Mouse (Mus musculus) liver, postnatal 0 days (tissue): ENCODE results near the gene Lrp2. TPM values are rescaled to one million over a fixed set of nuclear protein-coding genes. Genes with fewer than 3 reads are reported as not detected.

Experiments
- ATAC-seq: fragments of 200-750 bp; cut with Nextera tagmentation; 2 replicates; pipeline ENCODE4 v1.8.0; 2017; ENCODE audit warnings: mild to moderate bottlenecking, moderate library complexity
- DNase-seq: peaks from one replicate; pipeline ENCODE4 v3.0.0-alpha.2; 2016
- H3K27ac ChIP-seq: fragments of 300-500 bp; sonication (generic); 2 replicates; pipeline ENCODE4 v1.5.1; 2014; ENCODE audit warnings: antibody characterized with exemption, moderate library complexity, mild to moderate bottlenecking, low read depth
- H3K27me3 ChIP-seq: fragments of 300-500 bp; sonication (generic); 2 replicates; pipeline ENCODE4 v1.6.1; 2014; ENCODE audit warnings: low read length, control low read depth, mixed read lengths; ENCODE audit not compliant: insufficient read depth
- H3K36me3 ChIP-seq: fragments of 300-500 bp; sonication (generic); replicated peaks from 2 replicates; pipeline ENCODE4 v1.6.1; 2014; ENCODE audit warnings: mild to moderate bottlenecking, control low read depth, low read length, moderate library complexity, mixed read lengths; ENCODE audit not compliant: insufficient read depth
- H3K4me1 ChIP-seq: fragments of 300-500 bp; sonication (generic); 2 replicates; pipeline ENCODE4 v1.6.1; 2014; ENCODE audit warnings: antibody characterized with exemption, mild to moderate bottlenecking, control low read depth; ENCODE audit not compliant: insufficient read depth
- H3K4me2 ChIP-seq: fragments of 300-500 bp; sonication (generic); 2 replicates; pipeline ENCODE4 v1.6.1; 2014; ENCODE audit warnings: low read depth, mild to moderate bottlenecking, low read length, moderate library complexity, mixed read lengths
- H3K4me3 ChIP-seq: fragments of 300-500 bp; sonication (generic); 2 replicates; pipeline ENCODE4 v1.5.1; 2014; ENCODE audit warnings: low read depth, low read length
- H3K9ac ChIP-seq: fragments of 300-500 bp; sonication (generic); replicated peaks from 2 replicates; pipeline ENCODE4 v1.6.1; 2014; ENCODE audit warnings: mild to moderate bottlenecking, moderate library complexity
- H3K9me3 ChIP-seq: fragments of 300-500 bp; sonication (generic); 2 replicates; pipeline ENCODE4 v1.6.1; 2016; ENCODE audit warnings: mild to moderate bottlenecking, control low read depth, low read length, mixed read lengths
- CTCF ChIP-seq: sonication (generic); IDR thresholded peaks from 2 replicates; pipeline ENCODE4 v1.5.1; 2016; ENCODE audit warnings: antibody characterized with exemption, low read depth
- EP300 ChIP-seq: IDR thresholded peaks from 2 replicates; pipeline ENCODE4 v1.6.1; 2016; ENCODE audit warnings: antibody characterized with exemption, low read depth, mild to moderate bottlenecking
- WGBS: fragments of 180-500 bp; shearing (Covaris S2); extraction: QIAGEN DNeasy Blood & Tissue Kit; methylation state at CpG from one replicate; pipeline ENCODE4 v1.1.7; 2014; ENCODE audit not compliant: insufficient replicate concordance; 5-methylcytosine and 5-hydroxymethylcytosine counted together
- polyA plus RNA-seq: library from polyadenylated mRNA; unstranded; fragments of >200 nt; fragmentation: Nextera tagmentation; extraction: Ambion mirVana; gene quantifications from 2 replicates; pipeline ENCODE4 v1.2.1, GENCODE M21; 2015

Gene Lrp2
- polyA plus RNA-seq, 1 experiment from 2014 or later: 0.05 TPM

GRCm38 (mm10) chr2:69376780-69377179 is 209.1 kb downstream of the Lrp2 start:
- no peaks in the 10 kb centered on the region for H3K9me3 ChIP-seq

More at GRCm38 (mm10) chr2:69376780-69377179, 209.1 kb downstream of the Lrp2 start:
- ATAC-seq: no peak
- no peak for DNase-seq
- Histone ChIP-seq H3K27ac (no peak overlapping the region), H3K9ac (no peak overlapping the region), H3K36me3 (no peaks in the 10 kb centered on the region), H3K4me1 (peaks cover 14% of the 10 kb centered on the region), H3K4me2 (no peak overlapping the region), H3K27me3 (no peaks in the 10 kb centered on the region), H3K4me3 (no peak overlapping the region)
- TF ChIP-seq CTCF (no peak), EP300 (no peak)
- WGBS: 68% methylated on average over 2 of the region's 2 CpGs

Other genes starting within 250 kb of the Lrp2 start
- 74.4 and 74.8 TPM in 2 replicates for gene Abcb11, start 243.4 kb downstream of the Lrp2 start, polyA plus RNA-seq
- 0.24 and 0.27 TPM in 2 replicates for gene Dhrs9, start 205.6 kb downstream of the Lrp2 start, polyA plus RNA-seq
- gene Bbs5, start 61.1 kb upstream of the Lrp2 start, polyA plus RNA-seq: 3.6 and 3.9 TPM in 2 replicates
- gene Klhl41, start 84.1 kb upstream of the Lrp2 start, polyA plus RNA-seq: 0.11 and 0.54 TPM in 2 replicates
- 6.3 and 6.6 TPM in 2 replicates for gene Fastkd1, start 127.5 kb upstream of the Lrp2 start, polyA plus RNA-seq
- 55.8 and 59.6 TPM in 2 replicates for gene Ppig, start 136.5 kb upstream of the Lrp2 start, polyA plus RNA-seq
- gene Ccdc173, start 203.5 kb upstream of the Lrp2 start, polyA plus RNA-seq: 0.29 and 0.30 TPM in 2 replicates
- 13.0 and 13.5 TPM in 2 replicates for gene Phospho2, start 203.6 kb upstream of the Lrp2 start, polyA plus RNA-seq
- 3.9 and 5.6 TPM in 2 replicates for gene Klhl23, start 235.9 kb upstream of the Lrp2 start, polyA plus RNA-seq